Mouse (Mus musculus): Measurements from ENCODE around the gene Obp2a.
"Not testable (repeated sequence)": the region's sequence is repeated elsewhere in the genome, so short reads cannot be mapped to it uniquely, and the experiment has no call there.

Obp2a gene

GRCm38 (mm10) chr2:25699743-25700142 is at the start of gene Obp2a:
Gene Obp2a (plus strand): TSS chr2:25700043.
- in situ Hi-C loops (cut with MboI; ENCODE audit: low sequenced_read_pairs), result not testable (repeated sequence)

GRCm38 (mm10) chr2:25652902-25653301 is 46.9 kb upstream of the Obp2a start, which contains the start of gene Lcn8:
Gene Lcn8 (plus strand): TSS chr2:25653120.
- in situ Hi-C loops (cut with MboI; ENCODE audit: low sequenced_read_pairs), result no loop called here

GRCm38 (mm10) chr2:25654502-25654901 is 45.3 kb upstream of the Obp2a start:
- in situ Hi-C loops (cut with MboI; ENCODE audit: low sequenced_read_pairs), result no loop called here

GRCm38 (mm10) chr2:25656691-25657090 is 43.2 kb upstream of the Obp2a start:
- in situ Hi-C loops (cut with MboI; ENCODE audit: low sequenced_read_pairs), result no loop called here

GRCm38 (mm10) chr2:25657246-25657645 is 42.6 kb upstream of the Obp2a start:
- in situ Hi-C loops (cut with MboI; ENCODE audit: low sequenced_read_pairs), result no loop called here

GRCm38 (mm10) chr2:25657652-25658051 is 42.2 kb upstream of the Obp2a start, which contains the start of gene Lcn5:
Gene Lcn5 (plus strand): TSS chr2:25657952.
- in situ Hi-C loops (cut with MboI; ENCODE audit: low sequenced_read_pairs), result no loop called here

GRCm38 (mm10) chr2:25660279-25660678 is 39.6 kb upstream of the Obp2a start:
- in situ Hi-C loops (cut with MboI; ENCODE audit: low sequenced_read_pairs), result no loop called here

- in situ Hi-C loops (cut with MboI; ENCODE audit: low sequenced_read_pairs), result no loop called here
These were observed 38.4 kb upstream of the Obp2a start for GRCm38 (mm10) chr2:25661245-25661970.

- in situ Hi-C loops (cut with MboI; ENCODE audit: low sequenced_read_pairs), result no loop called here
These were observed 36.3 kb upstream of the Obp2a start for GRCm38 (mm10) chr2:25663511-25663910.

- in situ Hi-C loops (cut with MboI; ENCODE audit: low sequenced_read_pairs), result no loop called here
These were observed 35.7 kb upstream of the Obp2a start for GRCm38 (mm10) chr2:25664125-25664524.

- in situ Hi-C loops (cut with MboI; ENCODE audit: low sequenced_read_pairs), result no loop called here
These were observed 33.3 kb upstream of the Obp2a start for GRCm38 (mm10) chr2:25666516-25666915.

- in situ Hi-C loops (cut with MboI; ENCODE audit: low sequenced_read_pairs), result no loop called here
These were observed 23.4 kb upstream of the Obp2a start, which contains the start of gene Lcn6 for GRCm38 (mm10) chr2:25676486-25676885. Gene Lcn6 (plus strand): TSS chr2:25676786.

GRCm38 (mm10) chr2:25679559-25679958 is 20.3 kb upstream of the Obp2a start:
- in situ Hi-C loops (cut with MboI; ENCODE audit: low sequenced_read_pairs), result no loop called here

GRCm38 (mm10) chr2:25682426-25682825 is 17.4 kb upstream of the Obp2a start, which contains the start of gene Lcn10:
Gene Lcn10 (plus strand): TSS chr2:25682726.
- in situ Hi-C loops (cut with MboI; ENCODE audit: low sequenced_read_pairs), result no loop called here

- in situ Hi-C loops (cut with MboI; ENCODE audit: low sequenced_read_pairs), result no loop called here
These were observed 12.9 kb upstream of the Obp2a start for GRCm38 (mm10) chr2:25686941-25687340.

- in situ Hi-C loops (cut with MboI; ENCODE audit: low sequenced_read_pairs), result no loop called here
These were observed 5.2 kb upstream of the Obp2a start for GRCm38 (mm10) chr2:25694605-25695004.

- in situ Hi-C loops (cut with MboI; ENCODE audit: low sequenced_read_pairs), result no loop called here
These were observed 2.9 kb upstream of the Obp2a start for GRCm38 (mm10) chr2:25696951-25697350.

- in situ Hi-C loops (cut with MboI; ENCODE audit: low sequenced_read_pairs), result no loop called here
These were observed 1.1 kb upstream of the Obp2a start for GRCm38 (mm10) chr2:25698696-25699095.

- in situ Hi-C loops (cut with MboI; ENCODE audit: low sequenced_read_pairs), result no loop called here
These were observed 1.2 kb downstream of the Obp2a start for GRCm38 (mm10) chr2:25701001-25701400.

GRCm38 (mm10) chr2:25703706-25704105 is 3.9 kb downstream of the Obp2a start:
- in situ Hi-C loops (cut with MboI; ENCODE audit: low sequenced_read_pairs), result no loop called here

GRCm38 (mm10) chr2:25706643-25707481 is 7.0 kb downstream of the Obp2a start, which contains the start of gene Bmyc:
Gene Bmyc (plus strand): TSS chr2:25706739.
- in situ Hi-C loops (cut with MboI; ENCODE audit: low sequenced_read_pairs), result no loop called here

- in situ Hi-C loops (cut with MboI; ENCODE audit: low sequenced_read_pairs), result no loop called here
These were observed 8.3 kb downstream of the Obp2a start for GRCm38 (mm10) chr2:25708121-25708520.

All from CH12F3 (cell line).